Mouse (Mus musculus) cerebellum, adult 11-12 months (tissue): ENCODE results near the gene Pknox1.
A peak's percentile ranks its signal among the peaks of the same experiment; 100 is the strongest.
"Not testable (repeated sequence)": the region's sequence is repeated elsewhere in the genome, so short reads cannot be mapped to it uniquely, and the experiment has no call there.

ENCODE experiments used
- DNase-seq: peaks from one replicate; pipeline ENCODE4 v3.0.0; 2022

The Pknox1 gene

DNA sequence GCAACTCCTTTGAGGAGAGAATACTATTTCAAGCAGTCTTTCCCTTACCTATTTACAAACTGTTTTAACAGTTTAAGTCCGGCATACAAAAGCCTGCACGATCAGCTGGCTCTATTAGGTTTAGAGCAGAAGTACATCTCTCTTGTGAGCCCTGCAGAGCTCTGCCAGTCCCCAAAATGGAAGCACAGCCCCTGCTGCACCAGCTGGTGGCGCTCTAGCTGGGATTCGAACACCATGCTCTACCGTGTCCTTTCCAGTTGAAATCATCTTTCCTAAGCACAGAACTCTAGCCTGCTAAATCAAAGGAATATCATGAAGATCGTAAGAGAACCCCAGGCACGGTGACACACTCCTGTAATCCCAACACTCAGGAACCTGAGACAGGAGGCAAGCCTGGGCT lies 41.9 kb downstream of the Pknox1 start:
- no peak for DNase-seq

DNA sequence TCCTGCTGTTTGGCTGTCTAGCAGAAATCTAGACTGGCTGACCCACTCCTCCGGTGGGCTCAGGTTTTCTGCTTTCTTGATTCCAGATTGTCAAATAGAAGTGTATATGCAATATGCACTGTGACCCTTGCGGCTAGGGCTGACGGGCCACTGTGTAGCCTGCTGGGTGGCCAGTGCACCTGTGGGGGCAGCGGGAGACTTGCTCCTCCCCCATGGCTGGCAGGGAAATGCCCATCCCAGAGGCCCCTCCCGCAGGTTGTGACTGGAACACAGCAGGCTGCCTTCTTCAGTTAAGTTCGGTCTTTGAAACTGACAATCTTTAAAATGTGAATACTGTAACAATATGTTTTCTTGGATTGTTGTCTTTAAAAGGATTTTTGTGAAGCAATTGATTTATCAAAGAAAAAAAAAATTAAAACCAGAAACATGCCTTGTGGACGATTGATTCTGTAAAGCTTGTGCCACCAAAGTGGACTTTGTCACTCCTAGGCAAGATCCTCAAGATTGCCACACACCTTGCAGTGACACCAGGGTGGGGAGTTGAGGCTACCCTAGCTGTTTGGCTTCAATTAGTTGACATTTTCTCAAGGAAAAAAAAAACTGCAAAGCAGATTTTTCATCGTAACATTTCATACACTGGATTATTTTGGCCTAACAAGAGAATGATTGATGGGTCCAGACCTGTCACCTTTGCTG lies 42.9 kb downstream of the Pknox1 start:
- DNase-seq: no peak

DNA sequence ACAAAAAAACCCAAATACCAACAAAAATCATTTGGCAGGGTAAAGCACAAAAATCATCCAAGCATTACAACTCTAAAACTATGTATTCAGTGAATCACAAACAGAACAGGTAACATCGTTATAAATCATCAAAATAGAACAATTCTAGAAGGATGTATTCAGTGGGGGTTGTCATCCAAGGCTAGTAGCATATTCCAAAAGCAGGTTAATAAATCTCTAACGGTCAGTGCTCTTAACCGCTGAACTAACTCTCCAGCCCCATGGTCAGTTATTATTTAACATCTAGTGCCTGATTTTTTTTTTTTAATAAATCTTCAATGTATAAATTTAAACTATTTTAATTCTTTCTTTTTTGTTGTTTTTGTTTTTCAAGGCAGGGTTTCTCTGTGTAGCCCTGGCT lies 44.6 kb downstream of the Pknox1 start:
- not testable (repeated sequence) for DNase-seq

DNA sequence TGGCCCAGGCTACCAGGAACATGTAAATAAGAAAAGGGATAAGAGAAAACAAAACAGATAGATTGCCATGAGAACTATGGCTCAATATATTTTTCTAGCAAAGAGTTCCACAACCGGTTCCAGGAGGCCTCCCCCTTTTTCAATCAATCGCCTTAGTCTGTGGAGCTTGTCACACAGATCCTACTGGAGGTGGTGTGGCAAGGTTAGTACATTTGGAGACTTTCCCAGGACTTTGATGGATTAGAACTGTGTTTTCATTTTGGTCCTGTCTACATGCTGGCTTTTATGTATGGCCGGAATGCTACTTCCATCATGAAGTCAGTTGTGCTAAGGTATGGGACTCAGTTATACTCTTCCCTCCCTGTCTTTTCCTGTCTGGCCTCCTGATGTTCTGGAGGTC lies 45.4 kb downstream of the Pknox1 start:
- DNase-seq: no peak

DNA sequence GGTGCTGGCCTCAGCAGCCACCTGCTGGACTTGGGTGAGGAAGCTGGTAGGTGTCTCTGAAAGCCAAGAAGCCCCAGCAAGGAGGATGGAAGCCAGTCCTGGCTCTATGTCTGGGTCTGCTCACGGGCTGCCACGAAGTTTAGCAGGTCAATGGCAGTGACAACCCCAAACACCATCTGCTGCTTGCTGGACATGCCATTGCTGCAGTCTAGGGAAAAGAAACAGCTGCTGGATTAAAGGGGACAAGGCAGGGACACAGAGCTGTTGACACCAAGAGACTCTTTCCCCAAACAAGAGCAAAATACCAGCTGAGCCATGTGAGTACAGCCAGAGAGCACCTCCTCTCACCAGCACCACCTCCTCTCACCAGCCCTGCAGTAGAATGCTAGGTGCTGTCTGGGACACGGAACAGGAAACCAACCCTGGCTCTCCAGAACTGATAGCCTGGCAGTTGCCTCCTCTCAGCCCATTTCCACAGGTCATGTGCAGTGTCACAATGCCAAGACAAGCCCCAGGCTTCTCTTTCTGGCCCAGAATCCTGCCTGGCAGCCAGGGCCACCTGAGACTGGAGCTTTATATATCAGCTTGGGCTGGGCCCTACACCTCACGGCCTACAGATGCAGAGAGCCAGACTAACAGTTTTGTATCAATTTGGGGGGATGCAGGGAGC lies 48.7 kb downstream of the Pknox1 start:
- peak; percentile 16 for DNase-seq

DNA sequence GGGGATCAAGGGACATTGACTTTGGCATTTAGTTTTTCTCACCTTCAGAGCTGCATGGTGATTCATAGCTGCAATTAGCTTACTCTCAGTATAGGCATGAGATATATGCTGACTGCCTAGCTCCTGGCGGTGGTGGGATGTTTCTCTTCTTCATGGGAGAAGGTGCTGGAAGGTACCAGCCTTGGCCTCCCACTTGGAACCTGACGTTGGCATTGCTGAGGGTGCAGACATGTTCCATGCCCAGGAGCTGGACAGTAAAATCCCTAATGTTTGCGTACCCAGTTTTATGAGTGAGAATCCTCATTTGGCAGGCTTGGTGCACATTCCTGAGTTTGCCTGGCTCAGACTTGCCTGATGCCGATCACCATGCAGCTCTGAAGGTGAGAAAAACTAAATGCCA lies 58.6 kb downstream of the Pknox1 start:
- DNase-seq: no peak

DNA sequence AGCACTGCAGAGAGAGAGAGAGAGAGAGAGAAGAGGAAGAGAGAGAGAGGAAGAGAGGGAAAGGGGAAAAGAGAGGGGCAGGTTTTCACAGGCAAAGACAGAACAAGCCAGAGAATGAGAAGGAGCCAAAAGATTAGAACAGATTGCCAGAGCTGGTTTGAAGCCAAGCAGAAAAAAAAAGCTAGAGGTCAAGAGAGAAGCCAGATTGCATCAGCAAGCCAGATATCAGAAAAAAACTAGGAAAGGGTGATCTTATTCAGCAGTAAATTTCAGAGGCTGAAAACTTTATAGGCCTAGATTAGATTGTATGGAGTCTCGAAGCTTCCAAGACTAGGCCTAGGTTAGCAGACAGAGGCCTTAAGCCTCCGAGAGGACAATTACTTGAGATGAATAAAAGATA lies 63.4 kb downstream of the Pknox1 start:
- no peak for DNase-seq

DNA sequence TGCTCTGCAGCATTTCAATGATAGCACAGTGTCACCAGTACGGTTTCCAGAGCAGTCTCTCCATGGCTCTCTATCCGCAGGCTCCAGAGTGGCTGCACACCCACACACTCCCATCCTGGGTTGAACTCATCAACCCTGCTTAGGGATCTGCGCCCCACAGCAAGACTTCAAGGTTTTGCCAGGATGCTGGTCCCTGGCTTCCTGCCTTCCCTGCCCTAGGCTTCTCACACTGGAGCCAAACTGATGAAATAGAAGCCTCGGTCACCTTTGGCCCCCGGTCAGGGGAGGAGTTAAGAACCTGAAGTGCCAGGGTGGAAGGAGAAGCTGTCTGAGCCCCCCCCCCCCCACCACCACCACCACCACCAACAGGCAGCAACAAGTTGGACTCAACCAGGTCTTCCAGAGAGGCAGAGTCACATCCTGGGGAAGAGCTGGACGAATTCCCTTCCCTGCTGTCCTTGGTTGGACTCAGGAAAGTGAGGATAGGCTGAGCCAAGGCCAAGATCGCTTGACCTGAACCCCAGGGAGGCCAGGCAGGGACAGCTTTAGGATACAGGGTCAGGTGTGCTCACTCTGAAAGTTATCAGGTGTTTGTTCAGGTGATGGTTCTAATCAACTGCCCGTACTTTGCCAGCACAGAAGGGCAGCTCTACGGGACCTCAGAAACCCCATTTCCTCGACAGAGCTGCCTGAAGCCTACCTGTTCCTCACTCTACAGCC lies 66.7 kb downstream of the Pknox1 start:
- DNase-seq: no peak

DNA sequence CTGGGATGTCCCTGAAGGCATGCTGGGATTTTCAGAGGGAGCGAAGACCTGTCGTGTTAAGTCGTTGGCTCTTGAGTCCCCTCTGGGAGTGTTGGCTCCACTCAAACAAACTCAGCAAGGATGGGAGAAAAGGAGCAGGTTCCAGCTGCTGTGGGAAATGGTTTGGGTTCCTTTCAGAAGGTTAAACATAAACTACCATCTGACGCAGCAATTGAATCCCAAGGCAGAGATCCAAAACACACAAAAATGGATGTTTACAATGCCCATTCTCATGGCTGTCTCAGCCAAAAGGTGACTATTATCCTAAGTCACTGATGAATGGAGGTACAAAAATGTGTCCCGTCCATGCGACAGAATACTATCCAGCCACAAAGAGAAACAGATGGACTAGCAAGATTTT lies 68.5 kb downstream of the Pknox1 start:
- DNase-seq: no peak

DNA sequence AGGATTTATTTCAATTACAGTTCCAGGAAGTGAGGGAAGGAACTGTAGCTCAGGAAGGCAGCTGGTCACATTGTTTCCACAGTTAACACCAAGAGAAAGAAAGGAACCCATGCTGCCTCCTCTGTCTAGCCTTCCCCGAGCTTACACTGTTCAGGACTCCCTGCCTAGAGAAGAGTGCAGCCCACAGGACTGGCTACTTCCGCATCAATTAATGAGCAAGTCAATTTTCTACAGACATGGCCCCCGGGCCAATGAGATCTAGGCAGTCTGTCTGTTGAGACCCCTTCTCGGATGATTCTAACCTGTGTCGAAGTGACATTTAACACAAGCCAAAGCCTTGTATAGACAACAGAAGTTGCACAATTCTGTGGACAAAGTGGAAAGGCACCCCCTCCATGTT lies 70.4 kb downstream of the Pknox1 start:
- no peak for DNase-seq

DNA sequence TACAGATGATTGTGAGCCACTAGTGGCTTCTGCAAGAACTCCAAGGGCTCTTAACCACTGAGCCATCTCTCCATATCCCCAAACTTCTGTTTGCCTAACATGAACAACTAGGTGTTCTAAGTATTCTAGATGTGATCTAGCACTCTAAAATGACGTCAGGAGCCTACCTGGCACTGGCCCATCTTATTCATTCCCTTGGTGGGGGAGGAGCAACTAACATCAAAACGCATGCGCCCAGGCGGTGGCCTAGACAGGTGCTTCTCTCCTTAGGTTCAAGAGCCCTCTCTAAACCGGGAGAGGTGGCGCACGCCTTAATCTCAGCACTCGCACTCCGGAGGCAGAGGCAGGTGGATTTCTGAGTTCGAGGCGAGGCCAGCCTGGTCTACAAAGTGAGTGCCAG lies 71.2 kb downstream of the Pknox1 start:
- no peak for DNase-seq

DNA sequence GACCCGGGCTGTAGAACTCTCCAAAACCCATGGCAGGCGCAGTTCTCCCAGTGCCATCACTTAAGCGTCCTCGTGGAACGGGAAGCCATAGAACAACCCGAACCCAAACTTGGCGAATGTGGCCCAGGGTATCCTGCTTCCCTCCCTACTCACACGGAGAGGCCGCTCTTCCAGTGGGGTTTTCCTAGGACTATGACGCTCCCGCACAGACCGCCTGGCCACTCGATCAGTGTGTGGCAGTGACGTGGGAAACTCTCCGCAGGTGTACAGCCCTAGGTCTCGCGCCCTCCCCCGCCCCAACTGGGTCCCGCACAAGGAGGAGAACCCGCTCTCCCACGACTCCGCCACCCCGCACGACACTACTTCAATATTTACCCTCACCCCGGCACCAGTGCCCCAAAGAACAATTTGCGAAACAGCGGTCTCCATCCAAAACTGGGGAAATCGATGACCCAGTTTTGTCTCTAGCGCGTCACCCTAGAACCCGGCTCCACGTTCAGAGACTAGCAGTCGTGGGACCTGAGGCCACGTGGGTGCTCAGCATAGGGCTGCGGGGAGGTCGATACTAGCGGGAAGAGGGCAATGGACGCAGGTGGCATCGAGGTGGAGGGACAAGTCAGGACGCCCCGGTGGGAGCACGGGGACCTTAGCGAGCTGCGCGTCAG lies 71.9 kb downstream of the Pknox1 start:
- no peak for DNase-seq

DNA sequence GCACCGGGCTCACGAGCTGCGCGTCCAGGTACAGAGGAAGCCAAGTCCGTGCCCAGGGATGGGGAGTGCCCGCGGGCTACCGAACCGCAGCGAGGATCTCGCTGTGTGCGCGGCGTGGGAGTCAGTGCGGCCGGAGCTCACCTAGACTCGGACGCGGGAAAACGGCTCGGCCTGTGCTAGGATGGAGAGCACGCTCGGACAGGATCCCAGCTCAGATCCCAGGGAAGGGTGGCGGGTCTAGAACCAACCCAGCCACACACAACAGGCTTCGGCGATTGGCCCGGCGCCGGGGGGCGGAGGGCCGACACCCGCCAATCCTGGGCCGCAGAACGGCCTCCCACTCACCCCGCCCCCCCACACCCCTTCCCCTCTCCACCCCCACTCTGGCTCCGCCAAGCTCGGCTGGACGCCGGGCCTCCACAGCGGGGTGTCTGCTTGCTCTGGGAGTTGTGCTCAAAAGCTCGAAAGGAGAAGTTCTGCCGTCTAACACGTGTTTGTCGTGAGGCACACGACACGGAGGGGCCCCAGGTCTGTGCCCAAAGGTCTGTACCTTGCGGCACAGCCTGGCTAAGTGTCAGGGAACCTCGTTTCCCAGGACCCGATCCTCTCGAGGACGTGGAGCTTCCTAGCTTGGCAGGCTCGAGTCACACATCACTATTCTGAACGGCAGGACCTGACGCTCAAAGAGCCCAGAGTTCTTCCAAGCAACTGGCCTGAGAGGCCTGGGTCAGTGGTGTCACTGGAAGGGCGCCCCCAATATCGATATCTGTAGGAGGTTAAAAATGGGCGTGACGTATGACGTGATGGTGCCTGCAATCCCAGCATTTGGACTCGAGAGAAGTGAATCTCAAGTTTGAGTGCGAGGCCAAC lies 72.6 kb downstream of the Pknox1 start, which contains the start of gene Cbs:
TSS of gene Cbs (minus strand) at position 297 of the 870 bp plus-strand sequence.
- peak; percentile 48 for DNase-seq

DNA sequence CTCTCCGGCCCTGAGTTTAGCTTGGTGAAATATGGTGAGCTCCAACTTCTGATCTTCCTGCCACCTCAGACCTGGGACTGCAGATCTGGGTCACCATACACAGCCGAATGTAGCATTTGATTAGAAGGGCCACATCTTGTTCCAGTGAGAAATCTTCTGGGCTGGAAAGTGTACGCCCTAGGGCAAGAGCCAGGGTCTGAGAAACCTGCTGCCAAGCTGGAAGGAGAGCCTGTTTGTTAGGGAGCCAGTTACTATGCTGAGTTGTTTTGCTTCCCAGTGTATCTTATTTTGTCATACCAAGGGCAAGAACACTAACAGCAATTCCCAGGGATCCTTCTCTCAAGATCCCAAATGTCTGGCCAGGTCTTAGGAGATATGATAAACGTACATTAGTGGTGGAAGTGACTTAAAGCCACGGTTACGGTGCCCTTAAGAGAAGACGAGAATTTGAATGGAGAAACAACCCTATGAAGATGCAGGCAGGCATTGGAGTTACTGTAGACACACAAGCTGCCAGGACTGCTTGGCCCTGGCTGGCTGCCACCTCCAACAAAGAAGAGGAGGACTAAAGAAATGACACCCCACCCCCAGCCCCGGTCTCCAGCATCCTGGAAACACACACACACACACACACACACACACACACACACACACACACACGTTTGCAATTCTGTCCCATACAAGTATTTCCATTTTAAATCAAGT lies 73.5 kb downstream of the Pknox1 start:
- DNase-seq: no peak

DNA sequence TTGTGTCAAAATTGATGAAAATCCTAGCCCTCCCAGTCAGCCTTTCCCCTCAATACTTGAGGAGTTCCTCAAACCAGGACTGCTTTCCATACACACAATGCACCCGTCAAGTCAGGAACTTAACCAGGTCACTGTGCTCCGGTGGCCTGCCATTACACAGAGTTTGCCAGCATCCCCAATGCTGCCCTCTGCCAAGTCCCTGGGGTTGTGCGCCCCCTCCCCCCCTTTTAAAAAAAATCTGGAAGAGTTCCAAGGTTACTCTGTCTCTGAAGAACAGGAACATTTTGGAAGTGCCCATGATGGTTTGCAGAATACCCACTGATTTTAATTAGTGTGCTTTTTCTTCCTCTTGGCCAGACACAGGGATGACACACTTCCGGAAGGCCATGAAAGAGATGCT lies 75.1 kb downstream of the Pknox1 start:
- DNase-seq: no peak

DNA sequence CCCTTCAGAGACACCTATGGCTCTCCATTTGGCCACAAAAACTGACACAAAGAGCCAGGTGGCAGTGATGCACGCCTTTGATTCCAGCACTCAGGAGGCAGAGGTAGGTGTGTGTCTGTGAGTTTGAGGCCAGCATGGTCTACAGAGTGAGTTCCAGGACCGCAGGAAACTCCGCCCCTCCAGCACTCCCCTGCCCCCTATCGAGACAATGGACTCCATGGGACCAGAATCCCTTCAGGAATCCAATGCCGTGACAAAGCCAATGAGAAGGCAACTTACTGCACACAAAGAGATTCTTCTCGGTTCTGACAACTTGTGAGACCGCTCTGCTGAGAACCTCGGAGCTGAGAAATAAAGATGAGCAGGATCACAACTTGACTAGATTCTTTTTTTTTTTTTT lies 77.8 kb downstream of the Pknox1 start:
- DNase-seq: no peak

DNA sequence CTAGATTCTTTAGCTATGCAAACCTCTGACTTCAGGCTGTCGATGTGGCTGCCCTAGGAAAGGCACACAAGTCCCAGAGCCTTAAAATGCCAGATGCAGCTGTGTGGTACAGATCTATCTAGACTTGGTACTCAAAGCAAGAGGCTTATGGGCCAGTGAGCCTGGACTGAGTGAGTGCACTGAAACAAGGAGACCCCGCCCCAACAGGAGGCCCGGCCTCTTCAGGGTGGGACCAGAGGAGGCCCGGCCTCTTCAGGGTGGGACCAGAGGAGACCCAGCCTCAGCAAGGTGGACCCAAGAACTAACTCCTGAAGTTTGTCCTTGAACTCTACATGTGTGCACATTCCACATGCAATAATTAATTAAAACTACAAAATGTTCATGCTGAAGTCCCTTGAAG lies 78.4 kb downstream of the Pknox1 start:
- no peak for DNase-seq

DNA sequence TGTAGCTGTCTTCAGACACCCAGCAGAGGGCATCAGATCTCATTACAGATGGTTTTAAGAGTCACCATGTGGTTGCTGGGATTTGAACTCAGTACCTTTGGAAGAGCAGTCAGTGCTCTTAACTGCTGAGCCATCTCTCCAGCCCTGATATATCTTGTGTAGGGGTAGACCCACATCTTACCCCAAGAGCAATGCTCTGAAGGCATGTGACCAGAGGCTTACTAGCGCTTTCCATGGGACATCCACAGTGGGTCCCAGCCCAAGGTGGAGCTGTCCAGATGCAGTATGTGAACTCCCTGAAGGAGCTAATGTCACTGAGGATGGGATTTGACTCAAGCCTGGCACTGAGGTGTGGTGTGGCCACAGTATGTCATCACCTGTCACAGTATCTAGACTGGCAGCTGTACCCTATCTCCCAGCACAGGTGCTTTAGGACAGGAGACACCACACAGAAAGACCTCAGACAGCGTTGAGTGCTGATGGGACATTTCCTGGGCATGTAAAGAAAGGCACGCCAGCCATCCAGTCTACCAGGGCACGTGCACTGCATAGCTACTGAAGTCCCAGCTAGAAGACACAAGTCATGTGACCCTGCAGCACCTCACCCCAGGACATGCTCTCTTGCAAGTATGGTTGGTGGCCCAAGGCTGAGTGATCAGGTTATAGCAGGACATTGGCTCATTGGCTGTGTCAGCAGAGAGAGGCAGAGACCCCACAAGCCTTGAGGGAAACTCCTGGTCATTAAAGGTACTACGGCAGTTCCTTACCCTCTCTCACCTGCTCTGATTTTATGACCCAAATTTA lies 81.9 kb downstream of the Pknox1 start:
- DNase-seq: no peak

DNA sequence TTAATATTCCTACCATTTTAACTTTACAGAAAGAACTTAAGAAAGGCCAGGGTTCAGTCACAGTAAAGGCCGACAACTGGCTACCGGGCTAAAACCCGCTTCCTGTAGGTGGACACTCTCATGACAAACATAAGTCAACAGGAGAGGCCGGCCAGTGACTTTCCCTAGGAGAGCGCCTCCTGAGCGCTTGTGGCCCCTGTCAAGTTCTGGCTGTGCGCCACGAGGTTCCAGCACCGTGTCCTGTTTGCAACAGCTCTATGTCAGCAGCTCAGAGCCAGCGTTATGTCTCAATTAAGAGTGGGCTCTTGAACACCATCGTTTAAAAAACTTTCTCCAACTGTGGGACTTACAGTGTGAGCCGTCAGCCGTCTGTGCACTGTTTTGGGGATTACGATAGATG lies 87.6 kb downstream of the Pknox1 start:
- DNase-seq: no peak

DNA sequence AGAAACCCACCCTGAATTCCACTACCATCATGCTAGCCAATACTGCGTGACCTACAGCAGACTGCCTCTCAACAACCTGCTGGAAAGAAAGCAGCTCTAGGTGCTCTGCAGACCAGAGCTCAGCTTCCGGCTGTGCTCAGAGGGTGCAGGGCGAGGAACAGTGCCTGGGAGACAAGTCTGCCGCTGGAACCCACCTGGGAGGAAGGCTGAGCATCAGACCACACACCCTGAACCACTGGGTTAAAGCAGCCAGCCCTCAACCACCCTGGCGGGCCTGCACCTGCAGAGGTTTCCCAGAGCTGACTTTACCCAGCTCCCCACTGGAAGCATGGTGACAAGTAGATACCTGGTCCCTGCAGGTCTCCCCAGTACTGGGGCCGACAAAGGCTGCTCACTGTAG lies 88.7 kb downstream of the Pknox1 start:
- no peak for DNase-seq

DNA sequence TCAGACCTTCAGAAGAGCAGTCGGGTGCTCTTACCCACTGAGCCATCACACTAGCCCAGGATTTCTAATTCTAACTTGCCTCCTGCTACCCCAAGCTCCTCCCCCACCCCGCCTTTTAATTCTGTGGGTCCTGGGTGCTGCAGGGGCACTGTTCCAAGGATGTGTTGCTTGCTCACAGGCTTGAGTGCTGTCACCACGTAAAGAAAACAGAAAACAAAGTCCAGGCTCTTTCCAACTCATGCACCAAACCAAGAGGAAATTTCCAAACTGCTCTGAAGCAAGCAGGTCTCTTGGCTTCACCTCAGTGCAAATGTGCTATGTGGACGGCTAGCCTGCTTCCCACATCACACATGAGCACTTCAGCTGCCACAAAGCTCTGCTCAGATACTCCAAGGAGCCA lies 90.8 kb downstream of the Pknox1 start:
- no peak for DNase-seq
